Mouse (Mus musculus) ES-E14 (cell line): ENCODE measurements around the gene Ppp1r13b.

Experiments used
- MAFK ChIP-seq: IDR thresholded peaks from 2 replicates; pipeline ENCODE4 v1.6.1; 2014; ENCODE audit warnings: mild to moderate bottlenecking, low read depth, low read length, inconsistent platforms; ENCODE audit not compliant: insufficient read depth
- ZNF384 ChIP-seq: IDR thresholded peaks from 2 replicates; pipeline ENCODE4 v1.6.1; 2012; ENCODE audit warnings: low read depth, low read length, inconsistent platforms

- TF ChIP-seq MAFK (no peak), ZNF384 (no peak)
Measured at GRCm38 (mm10) chr12:111951701-111952100, 43.8 kb upstream of the Ppp1r13b start.
